Mouse (Mus musculus) megakaryocyte, adult 5-6 weeks (primary cell): ENCODE measurements around the gene Dach1. TPM values are rescaled to one million over a fixed set of nuclear protein-coding genes. Genes with fewer than 3 reads are reported as not detected.

Source experiments
- ATAC-seq: 2 replicates; pipeline ENCODE4 v1.8.0; 2016; ENCODE audit warnings: mild to moderate bottlenecking, inconsistent platforms; ENCODE audit not compliant: poor library complexity, severe bottlenecking
- total RNA-seq, 2 experiments: library from RNA; stranded (forward) in 1 of 2; stranded (reverse) in 1 of 2; fragments of 153-499, 151-499 nt in 1 of 2; fragments of 221-1000, 200-1000 nt in 1 of 2; gene quantifications; 2 replicates each; pipeline versions ENCODE4 v1.2.3 to v1.2.4; 2015 to 2017

Dach1 gene
- total RNA-seq, 2 experiments from 2014 or later, result 4.1 to 7.2 TPM

DNA sequence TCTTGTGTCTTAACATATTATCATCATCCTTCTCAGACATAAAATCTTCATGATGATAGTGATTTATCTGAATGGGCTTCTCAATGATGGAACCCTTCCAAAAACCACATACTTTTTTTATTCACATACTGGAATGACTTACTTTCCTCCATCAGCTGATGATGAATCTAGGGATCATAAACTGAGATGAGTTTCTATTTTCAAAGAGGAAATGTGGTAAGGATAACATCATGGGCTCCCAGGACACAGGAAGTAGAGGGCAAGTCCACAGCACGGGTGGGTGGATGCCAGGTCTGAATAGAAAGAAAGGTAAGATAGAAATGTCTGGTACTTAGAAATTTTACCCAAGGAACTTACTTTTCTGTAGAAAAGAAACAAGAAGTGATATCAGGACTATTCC lies 56.5 kb downstream of the Dach1 start:
- peak; percentile 35; the same call in 1 of the 2 replicates for ATAC-seq

DNA sequence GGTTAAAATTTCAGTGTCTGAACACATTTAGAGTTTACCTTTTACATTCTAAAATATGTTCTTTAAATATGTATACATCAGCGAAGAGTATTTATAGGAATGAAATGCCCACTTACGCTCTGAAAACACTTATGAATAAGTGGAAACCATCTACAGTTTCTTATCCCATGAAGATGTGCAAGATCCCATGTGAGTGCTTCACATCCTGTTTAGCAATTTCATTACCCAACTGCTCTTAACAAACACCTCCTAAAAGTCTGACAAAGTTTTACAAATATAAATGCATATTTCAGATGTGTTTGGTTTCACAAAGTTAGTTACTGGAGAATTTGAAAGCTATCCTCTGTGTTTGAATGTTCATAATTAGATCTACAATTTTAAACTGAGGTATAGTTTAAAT lies 59.6 kb downstream of the Dach1 start:
- peak; percentile 74 for ATAC-seq

DNA sequence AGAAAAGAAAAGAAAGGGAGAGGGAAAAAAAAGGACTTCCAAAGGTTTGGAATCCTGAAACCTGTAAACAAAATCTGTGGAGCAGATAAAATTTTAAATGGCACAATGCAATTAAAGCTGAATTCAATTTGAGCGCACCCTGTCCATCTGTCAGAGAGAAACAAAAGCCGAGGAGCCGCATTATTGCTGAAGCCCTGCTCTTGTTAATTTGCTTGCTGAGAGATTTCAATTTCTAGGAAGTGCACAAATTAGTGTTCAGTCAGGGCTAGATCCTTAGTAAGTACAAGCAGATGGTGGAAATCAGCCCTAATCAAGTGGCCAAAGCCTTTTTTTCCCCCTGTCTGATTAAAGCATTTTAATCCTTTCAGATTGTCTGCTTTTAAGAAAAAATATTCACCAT lies 60.8 kb downstream of the Dach1 start:
- no peak for ATAC-seq

DNA sequence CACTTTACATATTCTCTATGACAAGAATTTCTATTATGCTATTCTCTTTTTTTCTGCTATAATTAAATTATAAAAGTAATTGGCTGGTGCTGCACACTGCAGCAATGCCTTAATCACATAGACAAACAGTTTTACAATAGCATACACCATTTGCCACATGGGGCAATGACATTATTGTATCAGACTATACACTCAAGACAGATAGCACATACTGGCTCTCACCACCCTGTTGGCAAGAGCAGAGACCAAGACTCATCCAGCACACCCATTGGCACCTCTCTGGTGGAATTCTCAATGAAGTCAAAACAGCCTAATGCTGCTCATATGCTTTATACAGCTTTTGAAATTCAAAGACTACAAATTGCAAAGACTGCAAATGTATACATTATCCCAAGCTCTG lies 63.4 kb downstream of the Dach1 start:
- no peak for ATAC-seq

DNA sequence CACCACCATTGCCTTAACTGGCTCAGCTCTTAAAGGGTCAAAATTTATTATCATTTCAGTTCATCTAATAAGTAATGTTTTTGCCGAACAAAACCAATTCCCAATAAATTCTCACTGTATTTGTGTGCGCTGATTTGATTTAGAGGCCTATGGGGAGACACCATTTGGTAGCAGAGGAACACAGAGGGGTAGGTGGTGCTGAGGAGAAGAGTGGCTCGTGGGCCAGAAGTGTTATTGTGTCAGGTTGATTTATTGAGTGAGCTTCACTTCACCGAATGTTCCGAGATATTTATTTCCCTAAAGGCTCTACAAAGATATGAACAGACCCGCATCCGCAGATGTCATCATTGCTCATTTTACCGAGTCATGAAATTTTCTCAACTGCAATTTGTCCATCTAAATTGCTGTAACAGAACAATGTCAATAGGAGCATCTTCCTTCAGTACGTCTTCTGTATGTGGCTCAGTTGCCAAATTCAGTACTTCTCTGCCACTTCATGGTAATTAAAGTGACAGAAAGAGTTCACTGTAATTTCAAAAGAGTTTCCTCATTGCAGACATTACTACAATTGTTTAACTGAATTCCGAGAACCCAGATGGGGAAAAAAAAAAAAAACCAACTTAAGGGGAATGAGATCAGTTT lies 65.1 kb downstream of the Dach1 start:
- peak; percentile 90 for ATAC-seq

DNA sequence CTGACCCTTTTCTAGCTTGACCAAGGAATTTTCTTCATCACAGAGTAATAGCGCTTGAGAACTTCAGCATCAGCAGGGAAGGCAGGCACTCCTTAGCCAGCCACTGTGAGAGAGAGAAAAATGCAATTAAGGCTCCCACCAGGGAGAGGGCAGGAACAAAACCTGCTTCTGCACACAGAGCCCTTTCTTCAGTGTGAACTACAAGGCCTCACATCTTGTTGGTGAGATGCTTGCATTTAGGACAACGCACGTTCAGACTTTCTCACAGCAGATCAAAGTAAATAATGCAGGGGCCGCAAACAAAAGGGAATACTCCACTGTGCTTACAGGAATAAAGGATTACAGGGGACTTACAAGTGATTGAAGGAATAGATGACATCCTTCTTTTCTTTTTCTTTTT lies 74.3 kb downstream of the Dach1 start:
- no peak for ATAC-seq

DNA sequence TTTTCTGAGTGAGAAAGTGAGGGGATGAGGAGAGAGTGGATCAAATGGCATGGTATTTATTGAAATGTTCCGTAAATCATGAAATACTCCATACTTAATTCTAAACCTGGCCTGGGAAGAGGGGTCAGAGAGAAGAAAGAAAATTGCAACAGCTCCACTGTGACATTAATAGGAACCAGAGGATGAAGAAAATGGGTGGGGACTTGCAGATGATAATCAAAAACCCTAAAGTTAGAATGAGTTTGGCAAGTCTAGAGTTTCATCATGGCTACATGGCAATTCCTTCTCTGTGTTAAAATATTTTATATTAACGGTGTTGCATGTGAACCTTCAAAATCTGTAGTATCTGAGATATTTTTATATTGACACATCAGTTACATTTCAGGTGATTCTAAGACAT lies 80.3 kb downstream of the Dach1 start:
- ATAC-seq, result peak; percentile 56

DNA sequence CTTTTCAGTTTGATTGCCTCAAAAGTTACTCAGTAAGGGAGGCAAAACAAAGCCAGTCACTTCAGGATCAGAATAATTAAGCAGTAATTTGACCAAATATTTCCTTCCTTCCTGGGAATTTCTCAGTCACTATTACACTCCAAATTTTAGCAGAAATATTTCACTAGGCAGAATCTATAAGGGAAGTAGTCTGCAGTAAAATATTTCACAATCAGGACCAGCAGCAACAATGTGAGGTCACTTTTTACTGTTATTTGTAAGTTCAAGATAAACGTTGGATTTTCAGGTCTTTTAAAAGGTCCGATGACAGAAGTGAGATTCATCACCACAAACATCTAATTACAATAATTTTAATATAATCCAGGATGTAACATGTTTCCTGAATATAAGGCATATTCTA lies 82.2 kb downstream of the Dach1 start:
- peak; percentile 67 for ATAC-seq

DNA sequence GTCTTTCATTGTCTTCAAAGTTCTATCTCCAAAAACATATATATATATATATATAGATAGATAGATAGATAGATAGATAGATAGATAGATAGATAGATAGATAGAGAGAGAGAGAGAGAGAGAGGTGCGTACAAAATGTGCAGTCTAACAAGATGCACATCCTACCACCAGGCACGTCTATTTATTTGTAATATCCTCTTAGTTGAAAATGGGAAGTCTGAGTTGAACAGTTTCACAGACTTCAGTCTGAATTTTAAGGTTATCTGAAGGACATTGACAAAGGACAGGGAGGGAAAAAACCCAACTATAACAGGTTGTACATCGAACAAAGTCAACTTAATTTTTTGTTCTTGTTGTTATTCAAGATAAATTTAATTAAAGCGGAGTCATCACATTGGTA lies 82.8 kb downstream of the Dach1 start:
- peak; percentile 53 for ATAC-seq

DNA sequence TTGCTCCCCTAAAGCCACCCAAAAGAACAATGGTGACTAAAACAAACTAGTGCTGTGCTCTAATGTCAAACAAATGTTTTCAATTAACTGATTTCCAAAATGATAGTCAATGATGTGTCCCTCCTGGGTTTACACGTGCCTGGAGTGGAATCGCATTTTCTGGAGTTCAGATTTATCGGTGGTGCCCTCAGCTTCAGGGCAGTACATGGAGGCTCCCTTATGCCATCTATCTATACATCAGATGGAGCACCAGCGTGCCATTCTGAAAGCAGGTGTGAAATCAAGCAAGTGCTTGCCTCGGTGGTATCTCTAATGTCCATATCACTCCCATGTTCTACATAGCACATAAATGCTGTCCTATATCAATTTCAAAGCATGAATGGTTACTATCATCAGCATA lies 84.4 kb downstream of the Dach1 start:
- ATAC-seq, result no peak

DNA sequence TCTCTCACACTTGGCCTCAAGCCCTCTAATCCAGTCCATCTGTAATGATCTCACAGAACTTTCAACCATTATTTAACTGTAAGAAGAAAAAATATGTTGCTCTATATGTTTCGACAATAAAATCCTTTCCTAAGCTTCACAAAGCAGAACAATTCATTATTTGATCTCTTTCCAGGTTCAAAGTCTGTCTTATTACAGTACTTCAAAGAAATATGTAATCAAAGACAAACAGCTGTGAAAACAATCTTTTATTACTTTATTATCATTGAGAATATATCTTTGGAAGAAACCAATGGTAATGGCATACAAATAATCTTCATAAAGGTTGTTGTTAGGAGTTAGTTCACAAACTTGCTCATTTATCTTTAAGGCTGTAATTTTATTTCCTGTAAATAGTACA lies 84.8 kb downstream of the Dach1 start:
- no peak for ATAC-seq

DNA sequence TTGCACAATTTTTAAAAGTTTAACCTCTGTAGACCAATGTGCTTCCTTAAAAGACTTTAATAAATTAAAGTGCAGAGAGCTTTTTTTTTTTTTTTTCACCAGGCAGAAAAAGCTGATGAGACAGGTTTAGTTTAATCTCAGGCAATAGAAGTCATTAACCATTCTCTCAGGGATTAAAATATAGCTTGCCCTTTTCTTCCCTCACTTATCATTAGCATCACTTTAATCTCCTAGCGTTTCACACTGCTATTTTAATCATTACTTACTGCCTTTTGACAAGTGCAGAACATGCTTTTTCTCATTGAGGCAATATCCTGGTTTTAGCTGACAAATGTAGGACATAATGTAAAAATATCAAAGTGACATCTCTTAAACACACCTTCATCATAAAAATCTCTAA lies 86.1 kb downstream of the Dach1 start:
- no peak for ATAC-seq

DNA sequence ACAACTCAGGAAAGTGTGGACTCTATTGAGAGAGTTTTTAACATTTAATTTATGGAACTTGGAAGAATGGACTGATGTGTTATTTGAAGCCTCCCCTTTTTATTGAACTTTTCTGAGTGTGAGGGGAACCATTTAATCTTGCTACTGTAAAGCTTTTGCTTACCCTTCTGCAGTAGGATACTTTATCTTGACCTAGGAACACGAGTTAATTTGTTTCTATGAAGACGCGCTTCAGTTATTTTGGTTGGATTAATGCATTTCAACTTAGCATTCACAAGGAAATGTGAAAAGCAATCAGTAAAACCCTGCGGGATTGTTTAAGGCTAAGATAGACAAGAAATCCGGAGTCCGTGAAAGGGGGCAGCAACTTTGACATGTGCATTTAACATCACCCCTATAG lies 89.6 kb downstream of the Dach1 start:
- ATAC-seq, result no peak

DNA sequence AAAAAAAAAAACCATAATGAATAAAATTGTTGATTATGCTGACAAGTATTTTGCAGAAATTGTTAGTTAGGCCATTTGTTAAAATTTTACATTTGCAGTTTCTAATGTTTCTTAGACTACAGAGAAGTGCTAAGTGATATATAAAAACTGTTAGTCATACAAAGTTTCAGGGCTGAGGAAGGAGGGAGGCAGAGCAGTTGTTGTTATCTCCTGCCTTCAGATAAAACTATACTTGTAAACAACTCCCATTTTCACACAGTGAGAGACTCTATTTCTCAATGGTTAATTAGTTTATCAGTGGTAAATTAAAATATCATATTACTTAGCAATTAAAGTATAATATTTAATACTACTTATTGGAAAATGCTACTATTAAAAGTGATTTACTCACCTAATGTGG lies 91.6 kb downstream of the Dach1 start:
- ATAC-seq, result no peak

DNA sequence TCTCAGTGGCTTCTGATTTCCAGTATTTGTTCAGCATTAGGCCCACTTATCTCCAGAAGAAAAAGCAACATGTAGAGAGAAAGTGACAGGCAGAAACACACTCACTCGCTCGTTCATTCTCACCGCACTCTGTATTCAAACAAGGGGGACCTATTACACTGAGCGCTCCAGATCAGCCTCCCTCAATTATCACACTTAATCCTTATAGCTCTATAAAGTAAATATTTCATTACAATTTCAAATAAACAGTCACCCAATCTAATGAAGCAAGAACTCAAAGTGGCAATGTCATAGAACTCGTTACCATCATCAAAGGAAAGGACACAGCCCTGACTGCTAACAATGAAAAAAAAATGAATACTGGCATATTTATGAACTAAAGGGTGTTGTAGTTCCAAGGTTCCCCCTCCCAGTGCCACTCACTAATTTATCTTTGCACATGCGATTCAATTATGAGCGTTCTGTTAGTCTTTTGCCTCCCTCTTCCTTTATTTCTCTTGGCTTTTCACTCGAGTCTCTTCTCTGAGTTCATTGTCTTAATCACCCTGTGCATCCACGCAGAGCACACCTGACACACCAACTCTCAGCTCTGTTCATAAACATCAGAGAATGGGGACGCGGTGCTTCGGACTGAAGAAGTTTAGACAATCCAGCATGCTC lies 96.0 kb downstream of the Dach1 start:
- ATAC-seq, result no peak

DNA sequence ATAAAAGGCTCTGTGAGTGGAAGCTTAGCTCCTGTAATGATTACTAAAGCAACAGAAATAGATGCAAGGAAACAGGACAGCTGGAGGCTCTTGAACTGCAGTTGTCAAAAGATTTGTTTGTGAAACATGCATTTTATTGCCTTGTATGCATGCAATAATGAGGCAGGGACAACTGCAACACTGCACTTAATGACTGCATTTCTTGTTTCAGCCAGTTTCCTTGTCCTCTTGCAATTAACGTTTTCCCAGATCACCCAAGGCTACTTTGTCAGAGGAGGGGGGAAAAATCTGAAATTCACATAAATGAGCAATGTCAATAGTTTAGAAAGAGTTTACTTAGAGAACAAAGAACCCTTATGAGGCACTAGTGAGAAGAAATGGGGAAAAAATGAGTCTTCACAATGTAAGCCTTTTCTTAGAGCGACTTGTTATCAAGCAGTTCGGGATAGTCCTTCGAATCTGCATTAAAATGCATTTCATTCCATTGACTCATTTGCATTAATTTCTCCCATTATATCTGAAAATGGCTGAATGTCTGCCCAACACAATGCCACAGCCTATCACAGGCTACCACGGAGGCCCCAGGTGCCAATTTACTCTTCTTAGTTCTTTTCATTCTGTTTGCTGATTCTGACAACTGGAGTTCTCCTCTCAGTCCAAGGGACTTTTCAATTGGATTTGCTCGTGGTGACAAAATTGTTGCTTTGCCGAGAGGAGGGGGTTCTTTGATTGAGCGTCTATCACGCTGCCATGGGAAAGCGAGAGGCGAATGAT lies 96.7 kb downstream of the Dach1 start:
- ATAC-seq, result no peak

DNA sequence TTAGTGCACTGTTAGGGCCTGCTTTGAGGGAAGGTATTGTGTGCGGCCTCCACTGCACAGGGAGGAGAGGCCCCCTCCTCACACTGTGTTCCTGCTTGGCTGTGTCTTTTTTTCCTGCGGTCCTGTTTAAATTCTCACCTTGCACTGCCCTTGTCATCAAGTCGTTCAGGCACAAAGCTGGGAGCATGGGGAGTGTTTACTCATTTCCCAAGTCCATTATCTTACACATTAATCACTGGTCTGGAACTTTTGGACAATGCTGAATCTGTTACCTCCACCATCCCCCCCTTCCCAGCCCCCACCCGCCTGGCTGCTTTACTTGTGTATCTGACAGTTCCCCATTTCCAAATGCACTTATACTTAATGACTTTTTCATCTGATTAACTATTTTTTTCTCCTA lies 97.7 kb downstream of the Dach1 start:
- ATAC-seq, result no peak

DNA sequence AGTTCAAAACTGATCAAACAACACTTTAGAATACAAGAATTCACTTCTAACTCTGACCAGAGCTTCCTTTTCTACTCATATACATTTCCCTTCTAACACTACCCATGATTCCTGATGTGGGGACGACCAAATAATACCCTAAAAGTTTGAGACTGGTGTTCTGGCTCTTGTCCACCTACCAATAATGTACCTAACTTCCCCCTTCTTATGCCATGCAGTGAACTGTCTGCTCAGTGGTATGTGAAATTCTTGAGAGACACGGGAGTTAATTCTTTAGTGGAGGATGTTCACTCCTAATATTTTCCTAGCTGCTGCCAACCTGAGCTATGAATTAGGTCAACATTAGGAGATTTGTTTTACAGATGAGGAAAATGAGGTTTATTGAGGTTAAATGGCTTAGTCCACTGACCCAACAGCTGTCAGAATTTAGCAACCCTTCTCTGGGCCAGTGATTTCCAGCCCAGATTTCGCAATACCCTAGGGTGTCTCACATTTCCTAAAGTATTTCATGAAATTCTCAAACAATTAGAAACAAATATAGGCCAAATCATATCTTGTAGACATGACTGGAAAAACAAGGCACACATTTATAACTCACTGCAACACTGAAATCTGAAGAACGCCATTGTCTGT lies 102.2 kb downstream of the Dach1 start:
- peak; percentile 69 for ATAC-seq

DNA sequence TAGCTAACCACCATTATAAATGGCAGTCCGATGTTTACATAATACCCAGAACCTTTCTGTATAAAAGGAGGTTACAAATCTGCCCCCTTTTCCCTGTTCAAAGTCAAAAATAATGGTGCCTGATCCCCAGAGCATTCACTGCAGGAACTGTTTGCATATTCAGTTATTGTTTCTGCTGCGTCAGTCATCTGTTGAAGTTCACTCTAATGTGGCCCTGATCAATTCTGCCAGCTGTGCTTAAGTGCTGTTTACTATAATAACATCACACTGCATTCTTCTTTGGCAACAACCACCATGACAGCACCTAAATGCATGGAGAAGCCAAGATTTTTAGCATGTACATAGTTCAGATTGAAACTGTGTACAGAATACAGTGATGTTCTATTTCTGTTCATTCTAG lies 105.4 kb downstream of the Dach1 start:
- no peak for ATAC-seq

DNA sequence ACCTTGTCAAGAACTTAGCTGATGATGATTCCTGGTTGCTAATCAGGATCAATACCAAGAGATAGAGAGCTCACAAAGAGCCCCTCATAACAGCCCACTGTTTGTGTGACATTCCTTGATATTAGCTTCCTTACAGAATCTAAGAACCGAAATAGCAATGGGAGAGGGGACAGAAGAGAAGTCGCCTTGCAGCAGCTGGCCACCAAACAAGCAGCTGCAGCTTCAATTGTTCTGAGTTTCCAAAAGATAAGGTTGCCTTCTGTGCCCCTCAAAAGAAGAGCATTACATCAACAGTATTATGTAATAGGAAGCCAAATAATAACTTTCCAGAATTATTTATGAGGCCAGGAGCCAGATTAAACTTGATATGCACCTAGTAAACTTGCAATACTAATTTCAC lies 120.2 kb downstream of the Dach1 start:
- ATAC-seq, result no peak

DNA sequence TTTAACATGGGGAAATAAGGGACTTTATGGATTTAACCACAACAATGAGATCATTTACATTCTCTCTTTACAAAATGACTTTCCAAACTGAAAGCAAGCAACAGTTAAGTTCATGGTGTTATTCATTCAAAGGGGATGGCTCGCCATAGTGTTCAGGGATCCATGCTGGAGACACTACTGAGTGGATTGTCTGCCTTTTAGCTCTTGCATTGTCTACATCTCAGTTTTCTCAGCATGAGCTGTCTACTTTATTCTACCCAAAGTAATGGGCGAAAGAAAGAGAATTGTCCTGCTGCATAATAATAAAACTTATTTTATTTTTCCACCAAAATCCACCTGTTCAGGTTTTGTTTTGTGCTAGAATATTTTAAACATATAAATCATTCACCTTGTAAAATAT lies 121.2 kb downstream of the Dach1 start:
- ATAC-seq, result no peak

DNA sequence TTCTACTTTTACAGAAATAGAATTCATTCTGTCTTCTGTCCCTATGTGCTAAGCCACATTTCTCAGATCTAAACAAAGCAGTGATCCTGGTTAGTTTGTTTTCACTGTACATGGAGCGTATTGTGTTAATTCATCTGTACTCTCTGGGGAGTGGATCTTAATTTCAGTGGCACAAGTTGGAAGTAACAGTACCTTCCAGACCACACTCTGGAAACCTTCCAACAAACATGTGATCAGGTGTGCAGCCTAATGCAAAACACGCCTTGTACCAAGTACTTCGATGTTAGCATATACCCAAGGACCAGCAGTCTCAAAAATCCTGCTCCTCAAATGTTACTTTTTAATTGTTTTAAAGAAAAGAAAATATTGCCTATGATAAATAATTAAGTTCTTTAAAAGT lies 121.9 kb downstream of the Dach1 start:
- no peak for ATAC-seq
